Mouse (Mus musculus): Measurements from ENCODE around the gene Wdr12. TPM values are rescaled to one million over a fixed set of nuclear protein-coding genes. Genes with fewer than 3 reads are reported as not detected.
"Not testable (repeated sequence)": the region's sequence is repeated elsewhere in the genome, so short reads cannot be mapped to it uniquely, and the experiment has no call there.

Gene Wdr12
- polyA plus RNA-seq, 1 experiment from 2014 or later: 58.4 TPM

DNA sequence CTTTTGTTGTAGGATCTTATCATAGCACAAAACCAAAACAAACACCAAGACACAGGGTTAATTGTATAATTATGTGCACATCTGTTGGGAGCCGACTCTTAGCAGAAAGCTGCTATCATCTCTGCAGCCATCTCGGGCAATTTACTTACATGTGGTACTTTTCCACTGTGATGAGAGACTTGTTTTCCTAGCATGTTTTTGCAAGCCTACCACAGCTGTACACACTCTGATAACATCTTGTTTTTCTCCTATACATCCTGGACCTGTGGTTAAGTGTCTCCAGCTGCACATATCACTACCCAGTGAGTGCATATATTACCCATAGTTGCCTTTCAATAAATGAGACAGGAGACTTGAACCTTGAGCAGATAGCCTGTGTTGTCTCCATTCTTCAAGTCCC, 23.5 kb downstream of the Wdr12 start:
- WGBS: 79% methylated on average over 2 of the region's 2 CpGs

DNA sequence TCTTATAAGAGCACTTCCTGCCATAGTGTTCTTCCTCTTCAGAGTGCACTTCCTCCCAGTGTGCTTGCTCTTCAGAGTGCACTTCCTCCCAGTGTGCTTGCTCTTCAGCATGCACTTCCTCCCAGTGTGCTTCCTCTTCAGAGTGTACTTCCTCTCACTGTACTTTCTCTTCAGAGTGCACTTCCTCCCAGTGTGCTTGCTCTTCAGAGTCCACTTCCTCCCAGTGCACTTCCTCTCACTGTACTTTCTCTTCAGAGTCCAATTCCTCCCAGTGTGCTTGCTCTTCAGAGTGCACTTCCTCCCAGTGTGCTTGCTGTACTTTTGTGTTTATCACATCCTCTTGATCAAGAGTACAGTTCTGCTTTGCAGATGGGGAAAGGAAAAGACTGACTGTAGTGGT, 27.7 kb downstream of the Wdr12 start:
- not testable (repeated sequence) for H3K4me2 ChIP-seq (replicated peaks; ENCODE audit: low read depth, low read length); H3K4me3 ChIP-seq (ENCODE audit: low read length); H3K27ac ChIP-seq (ENCODE audit: low read length); H3K36me3 ChIP-seq (ENCODE audit: insufficient read depth, low read length); ATAC-seq (ENCODE audit: low FRiP score, low TSS enrichment); H3K27me3 ChIP-seq (ENCODE audit: insufficient read depth, low read length); H3K9ac ChIP-seq (replicated peaks; ENCODE audit: low read length); H3K4me1 ChIP-seq (ENCODE audit: insufficient read depth, low read length); H3K9me3 ChIP-seq (ENCODE audit: low read length)

More for the DNA sequence above, 23.5 kb downstream of the Wdr12 start:
- no peak overlapping the region for H3K9ac ChIP-seq (replicated peaks; ENCODE audit: low read length)
- no peak for ATAC-seq (ENCODE audit: low FRiP score, low TSS enrichment)
- H3K27me3 ChIP-seq (ENCODE audit: insufficient read depth, low read length): no peaks in the 10 kb centered on the region
- H3K36me3 ChIP-seq (ENCODE audit: insufficient read depth, low read length): peaks cover 26% of the 10 kb centered on the region
- H3K4me3 ChIP-seq (ENCODE audit: low read length): no peak overlapping the region
- no peak overlapping the region for H3K4me2 ChIP-seq (replicated peaks; ENCODE audit: low read depth, low read length)
- no peaks in the 10 kb centered on the region for H3K9me3 ChIP-seq (ENCODE audit: low read length)
- H3K4me1 ChIP-seq (ENCODE audit: insufficient read depth, low read length): no peaks in the 10 kb centered on the region
- no peak overlapping the region for H3K27ac ChIP-seq (ENCODE audit: low read length)

- H3K4me3 ChIP-seq (ENCODE audit: low read length): no peak overlapping the region
- H3K4me2 ChIP-seq (replicated peaks; ENCODE audit: low read depth, low read length): no peak overlapping the region
- H3K27ac ChIP-seq (ENCODE audit: low read length): no peak overlapping the region
- no peaks in the 10 kb centered on the region for H3K4me1 ChIP-seq (ENCODE audit: insufficient read depth, low read length)
- H3K27me3 ChIP-seq (ENCODE audit: insufficient read depth, low read length): no peaks in the 10 kb centered on the region
- no peaks in the 10 kb centered on the region for H3K9me3 ChIP-seq (ENCODE audit: low read length)
- WGBS: 80% methylated on average over 3 of the region's 3 CpGs
- no peaks in the 10 kb centered on the region for H3K36me3 ChIP-seq (ENCODE audit: insufficient read depth, low read length)
- H3K9ac ChIP-seq (replicated peaks; ENCODE audit: low read length): no peak overlapping the region
- ATAC-seq (ENCODE audit: low FRiP score, low TSS enrichment): no peak
Measured at GRCm38 (mm10) chr1:60056310-60056709, 42.1 kb downstream of the Wdr12 start.

GRCm38 (mm10) chr1:60054659-60055058, 43.8 kb downstream of the Wdr12 start:
- H3K27ac ChIP-seq (ENCODE audit: low read length): no peak overlapping the region
- H3K36me3 ChIP-seq (ENCODE audit: insufficient read depth, low read length): no peaks in the 10 kb centered on the region
- H3K4me1 ChIP-seq (ENCODE audit: insufficient read depth, low read length): no peaks in the 10 kb centered on the region
- no peak overlapping the region for H3K4me3 ChIP-seq (ENCODE audit: low read length)
- H3K9me3 ChIP-seq (ENCODE audit: low read length): no peaks in the 10 kb centered on the region
- 38% methylated on average over 3 of the region's 3 CpGs for WGBS
- H3K4me2 ChIP-seq (replicated peaks; ENCODE audit: low read depth, low read length): no peak overlapping the region
- H3K9ac ChIP-seq (replicated peaks; ENCODE audit: low read length): no peak overlapping the region
- H3K27me3 ChIP-seq (ENCODE audit: insufficient read depth, low read length): no peaks in the 10 kb centered on the region
- ATAC-seq (ENCODE audit: low FRiP score, low TSS enrichment): no peak

DNA sequence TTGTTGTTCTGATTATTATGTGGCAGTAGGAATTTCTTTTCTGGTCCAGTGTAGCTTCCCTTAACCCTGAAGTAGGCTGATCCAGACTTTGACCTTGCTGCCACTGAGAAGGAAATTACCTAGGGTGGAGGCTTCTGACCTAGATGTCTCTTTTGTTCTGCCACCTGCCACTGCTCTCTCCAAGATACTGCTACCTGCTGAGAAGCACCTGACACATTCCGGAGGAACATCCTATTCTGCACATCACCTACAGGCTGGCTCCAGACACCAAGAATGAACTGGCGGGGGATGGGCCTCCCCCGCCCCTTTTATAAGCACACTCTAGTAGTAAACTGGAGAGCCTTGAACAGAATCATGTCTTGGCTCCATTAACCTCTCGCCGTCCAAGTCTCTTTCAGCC, 51.0 kb downstream of the Wdr12 start:
- H3K27ac ChIP-seq (ENCODE audit: low read length); ATAC-seq (ENCODE audit: low FRiP score, low TSS enrichment); H3K9ac ChIP-seq (replicated peaks; ENCODE audit: low read length); H3K9me3 ChIP-seq (ENCODE audit: low read length); H3K4me3 ChIP-seq (ENCODE audit: low read length); H3K36me3 ChIP-seq (ENCODE audit: insufficient read depth, low read length); H3K4me1 ChIP-seq (ENCODE audit: insufficient read depth, low read length); H3K4me2 ChIP-seq (replicated peaks; ENCODE audit: low read depth, low read length): not testable (repeated sequence)
- 91% methylated on average over 5 of the region's 5 CpGs for WGBS
- H3K27me3 ChIP-seq (ENCODE audit: insufficient read depth, low read length): peaks cover 11% of the 10 kb centered on the region

DNA sequence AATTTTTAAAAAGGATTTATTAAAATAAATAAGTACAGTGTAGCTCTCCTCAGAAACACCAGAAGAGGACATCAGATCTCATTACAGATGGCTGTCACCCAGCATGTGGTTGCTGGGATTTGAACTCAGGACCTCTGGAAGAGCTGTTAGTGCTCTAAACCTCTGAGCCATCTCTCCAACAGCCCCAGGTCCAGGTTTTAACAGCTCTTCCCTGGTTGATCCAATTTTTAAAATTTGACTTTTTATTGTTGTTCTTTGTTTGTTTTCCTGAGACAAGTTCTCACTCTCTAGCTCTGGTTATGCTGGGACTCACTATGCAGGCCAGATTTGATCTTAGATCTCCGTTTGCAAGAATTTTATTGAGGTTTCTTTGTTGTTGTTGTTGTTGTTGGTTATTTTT, 53.9 kb downstream of the Wdr12 start:
- no peak overlapping the region for H3K4me3 ChIP-seq (ENCODE audit: low read length)
- H3K9ac ChIP-seq (replicated peaks; ENCODE audit: low read length): no peak overlapping the region
- no peak overlapping the region for H3K4me2 ChIP-seq (replicated peaks; ENCODE audit: low read depth, low read length)
- peaks cover 15% of the 10 kb centered on the region for H3K27me3 ChIP-seq (ENCODE audit: insufficient read depth, low read length)
- WGBS: 88% methylated on average over 1 of the region's 1 CpGs
- H3K27ac ChIP-seq (ENCODE audit: low read length): no peak overlapping the region
- no peaks in the 10 kb centered on the region for H3K36me3 ChIP-seq (ENCODE audit: insufficient read depth, low read length)
- peaks cover 6% of the 10 kb centered on the region; the same call in 1 of the 2 replicates for H3K4me1 ChIP-seq (ENCODE audit: insufficient read depth, low read length)
- no peaks in the 10 kb centered on the region for H3K9me3 ChIP-seq (ENCODE audit: low read length)
- ATAC-seq (ENCODE audit: low FRiP score, low TSS enrichment): no peak

- WGBS: under 1% methylated on average over 99 of the region's 99 CpGs
- Histone ChIP-seq H3K4me3 (ENCODE audit: low read length) (peak within 1 kb of the TSS; percentile 72), H3K27ac (ENCODE audit: low read length) (no peak within 1 kb of the TSS), H3K9ac (replicated peaks; ENCODE audit: low read length) (peak within 1 kb of the TSS; percentile 81), H3K27me3 (ENCODE audit: insufficient read depth, low read length) (peaks cover 15% of the 10 kb centered on the region), H3K4me1 (ENCODE audit: insufficient read depth, low read length) (peaks cover 6% of the 10 kb centered on the region; the same call in 1 of the 2 replicates), H3K4me2 (replicated peaks; ENCODE audit: low read depth, low read length) (peak within 1 kb of the TSS; percentile 96), H3K9me3 (ENCODE audit: low read length) (no peaks in the 10 kb centered on the region), H3K36me3 (ENCODE audit: insufficient read depth, low read length) (no peaks in the 10 kb centered on the region)
- peak; percentile 92 for ATAC-seq (ENCODE audit: low FRiP score, low TSS enrichment)
Measured at GRCm38 (mm10) chr1:60042796-60043469, 55.5 kb downstream of the Wdr12 start, which contains the start of gene Ica1l. TSS of gene Ica1l (minus strand) at chr1:60043184.

DNA sequence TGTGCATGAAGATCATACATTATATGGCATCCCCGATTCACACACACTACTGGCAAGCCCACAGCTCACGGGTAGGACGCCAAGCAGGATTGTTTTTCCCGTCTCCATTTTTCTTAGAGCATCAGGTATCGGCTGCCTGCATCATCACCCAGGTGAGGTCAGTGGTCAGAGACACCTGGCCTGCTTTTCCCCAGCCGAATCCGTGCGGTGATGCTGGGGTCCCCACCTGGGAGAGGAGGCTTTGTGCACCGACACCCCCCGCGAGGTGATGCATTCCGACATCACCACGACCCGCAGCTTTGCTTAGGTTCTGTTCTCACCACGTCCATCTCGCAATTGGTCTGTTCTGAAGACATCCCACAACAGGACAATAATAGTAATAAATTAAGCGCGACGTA, 56.0 kb downstream of the Wdr12 start:
- Histone ChIP-seq H3K27ac (ENCODE audit: low read length) (no peak overlapping the region), H3K36me3 (ENCODE audit: insufficient read depth, low read length) (no peaks in the 10 kb centered on the region), H3K4me2 (replicated peaks; ENCODE audit: low read depth, low read length) (peak overlapping the region; percentile 96), H3K9ac (replicated peaks; ENCODE audit: low read length) (peak overlapping the region; percentile 81), H3K4me1 (ENCODE audit: insufficient read depth, low read length) (peaks cover 6% of the 10 kb centered on the region; the same call in 1 of the 2 replicates), H3K27me3 (ENCODE audit: insufficient read depth, low read length) (peaks cover 15% of the 10 kb centered on the region), H3K4me3 (ENCODE audit: low read length) (peak overlapping the region; percentile 72), H3K9me3 (ENCODE audit: low read length) (no peaks in the 10 kb centered on the region)
- WGBS: 3% methylated on average over 19 of the region's 19 CpGs
- peak; percentile 65 for ATAC-seq (ENCODE audit: low FRiP score, low TSS enrichment)

DNA sequence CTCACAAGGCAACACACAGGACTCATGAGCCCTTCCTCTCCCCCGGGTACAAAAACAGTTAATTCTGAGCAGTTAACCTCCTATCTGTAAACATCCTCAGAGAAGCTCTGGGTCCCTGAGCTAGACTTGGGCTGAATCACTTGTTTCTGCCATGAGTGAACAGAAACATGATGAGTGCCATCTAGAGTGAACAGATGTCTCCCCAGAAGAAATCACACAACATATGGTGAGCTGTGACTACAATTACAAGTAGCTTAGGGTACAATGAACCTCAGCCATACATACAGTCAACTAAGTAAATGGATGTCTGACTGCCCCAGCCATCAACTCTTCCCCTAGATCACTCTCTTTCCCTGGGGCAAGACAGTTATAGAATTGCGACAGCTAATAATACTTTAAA, 63.4 kb downstream of the Wdr12 start:
- Histone ChIP-seq H3K27me3 (ENCODE audit: insufficient read depth, low read length) (no peaks in the 10 kb centered on the region), H3K27ac (ENCODE audit: low read length) (no peak overlapping the region), H3K9ac (replicated peaks; ENCODE audit: low read length) (no peak overlapping the region), H3K4me1 (ENCODE audit: insufficient read depth, low read length) (no peaks in the 10 kb centered on the region), H3K4me3 (ENCODE audit: low read length) (no peak overlapping the region), H3K36me3 (ENCODE audit: insufficient read depth, low read length) (no peaks in the 10 kb centered on the region), H3K4me2 (replicated peaks; ENCODE audit: low read depth, low read length) (no peak overlapping the region), H3K9me3 (ENCODE audit: low read length) (no peaks in the 10 kb centered on the region)
- 98% methylated on average over 2 of the region's 2 CpGs for WGBS
- ATAC-seq (ENCODE audit: low FRiP score, low TSS enrichment): no peak
